Mouse (Mus musculus) small intestine, adult 2 months (tissue): Measurements from ENCODE around the gene Dhrs11.

Experiments
- CTCF ChIP-seq: fragments of 200-500 bp; IDR thresholded peaks from 2 replicates; pipeline ENCODE4 v1.5.1; 2012; ENCODE audit warnings: low read depth, mild to moderate bottlenecking, control low read depth, inconsistent platforms, low read length, moderate library complexity, mixed read lengths; ENCODE audit not compliant: insufficient replicate concordance, insufficient read length; ENCODE audit errors: extremely low read depth
- POLR2A ChIP-seq: fragments of 200-500 bp; IDR thresholded peaks from 2 replicates; pipeline ENCODE4 v1.6.1; 2012; ENCODE audit warnings: low read depth, mild to moderate bottlenecking, control low read depth, inconsistent platforms, low read length, moderate library complexity

DNA sequence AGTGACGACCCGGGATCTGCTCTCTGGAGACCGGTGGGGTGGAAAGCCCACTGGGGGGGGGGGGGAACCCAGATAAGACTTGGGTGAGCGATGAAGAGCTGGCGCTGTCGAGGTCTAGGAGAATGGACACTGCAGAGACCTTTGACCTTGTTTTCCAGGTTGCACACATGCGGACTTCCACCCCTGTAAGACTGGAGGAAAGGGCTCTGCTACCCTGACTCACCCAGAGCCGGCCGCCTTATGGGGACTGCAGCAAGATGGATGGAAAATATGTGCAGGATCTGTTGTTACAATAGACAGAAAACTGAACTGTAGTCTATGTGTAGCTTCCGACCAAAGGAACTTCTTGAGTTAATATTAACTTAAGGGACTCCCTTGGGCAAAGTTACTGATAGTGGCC is 42.3 kb upstream of the Dhrs11 start:
- TF ChIP-seq CTCF (no peak), POLR2A (no peak)
